Mouse (Mus musculus) ES-E14 (cell line): ENCODE data around the gene Uvrag.
A peak's percentile ranks its signal among the peaks of the same experiment; 100 is the strongest.

ENCODE experiments used
- CHD2 ChIP-seq: IDR thresholded peaks from 2 replicates; pipeline ENCODE4 v1.6.1; 2014; ENCODE audit warnings: mild to moderate bottlenecking, low read depth, low read length, inconsistent platforms
- MAFK ChIP-seq: IDR thresholded peaks from 2 replicates; pipeline ENCODE4 v1.6.1; 2014; ENCODE audit warnings: mild to moderate bottlenecking, low read depth, low read length, inconsistent platforms; ENCODE audit not compliant: insufficient read depth
- ZC3H11A ChIP-seq: IDR thresholded peaks from 2 replicates; pipeline ENCODE4 v1.6.1; 2012; ENCODE audit warnings: low read depth, mild to moderate bottlenecking, inconsistent platforms, low read length, borderline replicate concordance
- ZNF384 ChIP-seq: IDR thresholded peaks from 2 replicates; pipeline ENCODE4 v1.6.1; 2012; ENCODE audit warnings: low read depth, low read length, inconsistent platforms

DNA sequence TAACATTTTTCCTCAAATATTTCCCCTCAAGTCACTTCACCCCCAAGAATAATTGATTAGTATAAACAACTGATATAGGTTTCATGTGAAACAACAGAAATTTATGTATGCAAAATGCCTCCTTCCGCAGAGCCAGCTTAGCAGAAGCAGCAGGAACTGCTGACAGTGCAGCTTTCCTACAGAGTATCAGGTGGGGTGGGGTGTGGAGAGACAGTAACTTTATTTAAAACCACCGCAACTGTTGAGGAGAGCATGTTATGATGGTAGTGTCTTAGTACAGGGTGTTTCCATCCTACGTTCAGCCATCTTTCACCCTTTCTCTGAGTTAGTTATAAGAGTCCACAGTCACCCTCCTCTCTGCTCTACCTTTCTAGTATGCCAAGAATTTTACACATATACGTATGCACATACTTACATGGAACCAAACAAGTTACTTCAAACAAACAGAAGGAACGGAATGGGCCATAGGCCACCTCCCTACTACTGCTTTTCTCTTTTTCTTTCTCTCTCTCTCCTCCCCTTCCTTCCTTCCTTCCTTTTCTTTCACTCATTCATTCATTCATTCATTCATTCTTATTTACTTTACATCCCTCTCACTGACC lies 145.7 kb downstream of the Uvrag start:
- no peak for TF ChIP-seq ZNF384
- no peak for TF ChIP-seq ZC3H11A
- peak; percentile 65; the same call in 1 of the 2 replicates for TF ChIP-seq MAFK
- TF ChIP-seq CHD2, result no peak
